Mouse (Mus musculus): ENCODE measurements around the gene Usp34. TPM values are rescaled to one million over a fixed set of nuclear protein-coding genes. Genes with fewer than 3 reads are reported as not detected.
"Not testable (repeated sequence)": the region's sequence is repeated elsewhere in the genome, so short reads cannot be mapped to it uniquely, and the experiment has no call there.

Usp34 gene
- polyA plus RNA-seq, 1 experiment: 51.1 TPM

DNA sequence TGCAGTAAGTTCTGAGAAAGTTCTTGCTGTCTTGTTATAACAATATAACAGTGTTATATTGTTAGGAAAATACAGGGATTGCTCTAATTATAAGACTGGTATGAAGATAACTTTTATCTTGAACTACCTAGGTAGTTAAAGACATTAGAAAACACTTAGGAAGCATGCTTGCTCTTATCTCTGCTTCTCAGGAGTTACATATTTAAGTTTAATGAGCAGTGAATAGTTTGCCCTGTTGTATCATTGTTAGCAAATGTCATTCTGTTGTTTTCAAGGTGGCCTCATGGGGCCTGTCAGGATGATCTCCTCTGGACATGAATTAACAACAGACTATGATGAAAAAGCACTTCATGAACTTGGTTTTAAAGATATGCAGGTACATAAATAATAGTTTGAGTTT, 85.9 kb downstream of the Usp34 start:
- Histone ChIP-seq H3K4me3 (replicated peaks; ENCODE audit: insufficient read depth, low read depth, low read length) (no peak overlapping the region), H3K27ac (ENCODE audit: insufficient read depth, low read length) (no peak overlapping the region), H3K27me3 (ENCODE audit: control insufficient read depth, insufficient read depth, low read length) (no peaks in the 10 kb centered on the region), H3K4me1 (ENCODE audit: control insufficient read depth, insufficient read depth, low read length) (no peaks in the 10 kb centered on the region)
- no peak for TF ChIP-seq CTCF (IDR thresholded peaks at IDR 0.05; ENCODE audit: borderline replicate concordance, insufficient read depth, low read depth, low read length)
- TF ChIP-seq POLR2A (IDR thresholded peaks at IDR 0.05; ENCODE audit: borderline replicate concordance, insufficient read depth, low read length): no peak
- no peak for DNase-seq

DNA sequence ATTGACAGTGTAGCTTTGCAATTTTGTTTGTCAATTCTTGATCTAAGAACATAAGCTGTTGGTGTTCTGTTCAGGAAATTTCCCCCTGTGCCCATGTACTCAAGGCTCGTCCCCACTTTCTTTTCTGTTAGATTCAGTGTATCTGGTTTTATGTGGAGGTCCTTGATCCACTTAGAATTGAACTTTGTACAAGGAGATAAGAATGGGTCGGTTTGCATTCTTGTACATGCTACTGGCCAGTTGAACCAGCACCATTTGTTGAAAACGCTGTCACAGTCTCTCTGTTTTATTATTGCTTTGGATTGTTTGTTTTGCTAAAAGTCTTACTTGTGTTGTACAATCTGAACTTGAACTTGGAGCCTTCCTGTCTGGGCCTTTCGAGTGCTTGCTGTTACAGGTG, 89.9 kb downstream of the Usp34 start:
- WGBS: 93% methylated on average over 4 of the region's 4 CpGs
- DNase-seq: no peak
- Histone ChIP-seq H3K4me1 (ENCODE audit: control insufficient read depth, insufficient read depth, low read length) (no peaks in the 10 kb centered on the region), H3K27me3 (ENCODE audit: control insufficient read depth, insufficient read depth, low read length) (no peaks in the 10 kb centered on the region), H3K4me3 (replicated peaks; ENCODE audit: insufficient read depth, low read depth, low read length) (no peak overlapping the region), H3K27ac (ENCODE audit: insufficient read depth, low read length) (no peak overlapping the region)
- TF ChIP-seq POLR2A (IDR thresholded peaks at IDR 0.05; ENCODE audit: borderline replicate concordance, insufficient read depth, low read length) (no peak), CTCF (IDR thresholded peaks at IDR 0.05; ENCODE audit: borderline replicate concordance, insufficient read depth, low read depth, low read length) (no peak)

DNA sequence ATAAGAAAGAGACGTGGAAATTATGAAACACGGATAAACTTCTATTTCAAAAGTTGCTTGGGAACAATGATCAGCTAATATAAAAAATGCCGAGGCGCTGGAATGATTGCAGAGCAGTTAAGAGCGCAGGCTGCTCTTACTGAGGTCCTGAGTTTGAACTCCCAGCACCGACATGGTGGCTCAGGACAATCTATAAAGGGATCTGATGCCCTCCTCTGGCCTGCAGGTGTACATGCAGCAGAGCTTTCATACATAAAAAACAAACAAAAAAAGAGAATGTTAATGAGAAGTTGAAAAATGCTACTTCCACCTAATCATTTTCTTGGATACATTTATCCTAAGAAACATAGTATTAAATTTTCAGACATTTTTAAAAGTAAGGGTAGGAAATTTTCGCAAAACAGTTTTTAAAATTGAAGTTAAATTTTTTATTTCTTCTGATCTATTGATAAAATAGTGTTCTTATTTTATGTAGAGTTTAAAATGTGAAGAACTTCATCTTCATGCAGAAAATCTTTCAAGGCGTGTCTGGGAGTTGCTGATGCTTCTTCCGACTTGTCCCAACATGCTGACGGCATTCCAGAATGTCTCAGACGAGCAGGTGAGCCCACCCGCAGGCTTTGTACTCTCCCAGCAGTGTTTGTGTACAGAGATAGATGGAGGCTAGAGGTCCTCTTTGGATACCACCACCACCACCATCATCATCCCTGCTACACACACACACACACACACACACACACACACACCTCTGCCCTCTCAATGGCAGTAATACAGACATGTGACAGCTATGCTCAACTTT, 94.5 kb downstream of the Usp34 start:
- no peak overlapping the region for H3K27ac ChIP-seq (ENCODE audit: insufficient read depth, low read length)
- TF ChIP-seq CTCF (IDR thresholded peaks at IDR 0.05; ENCODE audit: borderline replicate concordance, insufficient read depth, low read depth, low read length) (no peak; the same call in 1 of the 2 replicates), POLR2A (IDR thresholded peaks at IDR 0.05; ENCODE audit: borderline replicate concordance, insufficient read depth, low read length) (no peak)
- 88% methylated on average over 12 of the region's 12 CpGs for WGBS
- no peaks in the 10 kb centered on the region for H3K27me3 ChIP-seq (ENCODE audit: control insufficient read depth, insufficient read depth, low read length)
- no peak for DNase-seq
- no peaks in the 10 kb centered on the region for H3K4me1 ChIP-seq (ENCODE audit: control insufficient read depth, insufficient read depth, low read length)
- H3K4me3 ChIP-seq (replicated peaks; ENCODE audit: insufficient read depth, low read depth, low read length): no peak overlapping the region

DNA sequence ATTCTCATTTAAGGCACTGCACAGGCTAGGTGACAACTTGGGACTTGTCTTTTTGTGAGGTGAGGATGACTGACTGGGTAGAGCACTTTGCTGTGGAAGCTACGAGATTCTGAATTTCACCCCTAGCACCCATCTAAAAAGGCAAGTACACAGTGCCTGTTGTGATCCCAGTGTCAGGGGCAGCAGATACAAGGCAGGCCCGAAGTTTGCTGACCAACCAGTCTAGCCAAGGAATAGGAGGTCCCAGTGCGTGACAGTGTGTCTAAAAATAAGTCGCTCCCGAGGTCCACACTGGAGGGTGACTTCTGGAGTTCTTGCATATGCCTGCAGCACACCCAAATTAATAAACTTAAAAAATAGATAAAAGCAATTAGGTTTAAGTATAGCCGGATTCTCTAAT, 121.6 kb downstream of the Usp34 start:
- H3K27me3 ChIP-seq (ENCODE audit: control insufficient read depth, insufficient read depth, low read length): no peaks in the 10 kb centered on the region
- H3K4me3 ChIP-seq (replicated peaks; ENCODE audit: insufficient read depth, low read depth, low read length): no peak overlapping the region
- TF ChIP-seq POLR2A (IDR thresholded peaks at IDR 0.05; ENCODE audit: borderline replicate concordance, insufficient read depth, low read length) (no peak), CTCF (IDR thresholded peaks at IDR 0.05; ENCODE audit: borderline replicate concordance, insufficient read depth, low read depth, low read length) (no peak)
- no peak for DNase-seq
- whole genome bisulfite sequencing: 92% methylated on average over 6 of the region's 6 CpGs
- no peak overlapping the region for H3K27ac ChIP-seq (ENCODE audit: insufficient read depth, low read length)
- H3K4me1 ChIP-seq (ENCODE audit: control insufficient read depth, insufficient read depth, low read length): no peaks in the 10 kb centered on the region

DNA sequence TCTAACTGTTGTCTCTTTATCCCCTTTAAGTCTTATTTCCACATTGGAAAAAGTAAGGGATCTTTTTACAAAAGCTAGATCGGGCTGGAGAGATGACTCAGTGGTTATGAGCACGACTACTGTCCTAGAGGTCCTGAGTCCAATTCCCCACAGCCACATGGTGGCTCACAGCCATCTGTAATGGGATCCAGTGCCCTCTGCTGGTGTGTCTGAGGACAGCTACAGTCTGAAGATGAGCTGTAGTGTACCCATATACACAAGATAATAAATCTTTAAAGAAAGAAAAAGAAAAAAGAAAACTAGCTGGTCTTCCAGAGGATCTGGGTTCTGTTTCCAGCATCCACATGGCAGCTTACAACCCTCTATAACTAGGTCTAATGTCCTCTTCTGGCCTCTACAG, 123.3 kb downstream of the Usp34 start:
- no peak for DNase-seq
- 90% methylated on average over 2 of the region's 2 CpGs for WGBS
- Histone ChIP-seq H3K4me3 (replicated peaks; ENCODE audit: insufficient read depth, low read depth, low read length) (no peak overlapping the region), H3K27me3 (ENCODE audit: control insufficient read depth, insufficient read depth, low read length) (no peaks in the 10 kb centered on the region), H3K4me1 (ENCODE audit: control insufficient read depth, insufficient read depth, low read length) (no peaks in the 10 kb centered on the region), H3K27ac (ENCODE audit: insufficient read depth, low read length) (no peak overlapping the region)
- TF ChIP-seq POLR2A (IDR thresholded peaks at IDR 0.05; ENCODE audit: borderline replicate concordance, insufficient read depth, low read length): no peak
- TF ChIP-seq CTCF (IDR thresholded peaks at IDR 0.05; ENCODE audit: borderline replicate concordance, insufficient read depth, low read depth, low read length): no peak

- DNase-seq: no peak
- H3K4me1 ChIP-seq (ENCODE audit: control insufficient read depth, insufficient read depth, low read length): no peaks in the 10 kb centered on the region
- 67% methylated on average over 2 of the region's 2 CpGs for WGBS
- no peak for TF ChIP-seq POLR2A (IDR thresholded peaks at IDR 0.05; ENCODE audit: borderline replicate concordance, insufficient read depth, low read length)
- no peak for TF ChIP-seq CTCF (IDR thresholded peaks at IDR 0.05; ENCODE audit: borderline replicate concordance, insufficient read depth, low read depth, low read length)
- no peak overlapping the region for H3K4me3 ChIP-seq (replicated peaks; ENCODE audit: insufficient read depth, low read depth, low read length)
- H3K27me3 ChIP-seq (ENCODE audit: control insufficient read depth, insufficient read depth, low read length): no peaks in the 10 kb centered on the region
- no peak overlapping the region for H3K27ac ChIP-seq (ENCODE audit: insufficient read depth, low read length)
These were observed 129.4 kb downstream of the Usp34 start for GRCm38 (mm10) chr11:23436076-23436475.

DNA sequence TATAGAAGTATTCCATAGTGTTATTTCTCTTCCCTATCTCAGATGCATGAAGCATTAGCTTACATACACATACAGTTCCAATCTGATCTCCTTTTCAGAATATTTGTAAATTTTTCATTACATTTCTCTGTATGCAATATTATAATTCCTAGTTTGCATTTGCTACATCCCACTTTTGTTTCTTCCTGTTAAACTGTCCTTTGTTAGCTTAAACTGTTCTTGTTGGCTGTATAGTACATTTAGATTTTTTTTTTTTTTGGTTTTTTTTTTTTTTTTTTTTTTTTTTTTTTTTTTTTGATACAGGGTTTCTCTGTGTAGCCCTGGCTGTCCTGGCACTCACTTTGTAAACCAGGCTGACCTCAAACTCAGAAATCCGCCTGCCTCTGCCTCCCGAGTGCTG, 159.2 kb downstream of the Usp34 start:
- not testable (repeated sequence) for DNase-seq; H3K27ac ChIP-seq (ENCODE audit: insufficient read depth, low read length); H3K4me3 ChIP-seq (replicated peaks; ENCODE audit: insufficient read depth, low read depth, low read length); H3K27me3 ChIP-seq (ENCODE audit: control insufficient read depth, insufficient read depth, low read length); H3K4me1 ChIP-seq (ENCODE audit: control insufficient read depth, insufficient read depth, low read length)
- 100% methylated on average over 2 of the region's 2 CpGs for WGBS

DNA sequence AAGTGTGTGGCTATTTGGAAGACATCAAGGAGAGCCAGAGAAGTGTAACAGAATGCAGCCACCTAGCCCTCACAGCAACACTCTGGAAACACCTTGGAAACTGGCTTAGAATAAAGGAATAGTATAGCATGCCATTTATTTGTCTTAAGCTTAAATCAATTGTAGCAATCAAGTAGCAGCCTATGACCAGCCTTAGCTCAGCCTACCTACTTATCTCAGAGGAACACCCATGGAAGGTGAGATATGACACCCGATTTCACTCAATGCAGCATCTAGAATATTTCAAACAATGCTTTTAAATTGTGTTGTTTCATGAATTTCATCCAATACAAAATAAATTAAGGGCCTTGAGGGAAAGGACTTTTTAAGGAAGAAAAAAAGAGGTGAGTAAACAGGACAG, 183.3 kb downstream of the Usp34 start:
- H3K4me1 ChIP-seq (ENCODE audit: control insufficient read depth, insufficient read depth, low read length): no peaks in the 10 kb centered on the region
- no peak for DNase-seq
- H3K4me3 ChIP-seq (replicated peaks; ENCODE audit: insufficient read depth, low read depth, low read length): no peak overlapping the region
- H3K27ac ChIP-seq (ENCODE audit: insufficient read depth, low read length): no peak overlapping the region
- no peak for TF ChIP-seq CTCF (IDR thresholded peaks at IDR 0.05; ENCODE audit: borderline replicate concordance, insufficient read depth, low read depth, low read length)
- no peak for TF ChIP-seq POLR2A (IDR thresholded peaks at IDR 0.05; ENCODE audit: borderline replicate concordance, insufficient read depth, low read length)
- H3K27me3 ChIP-seq (ENCODE audit: control insufficient read depth, insufficient read depth, low read length): no peaks in the 10 kb centered on the region
- WGBS: 96% methylated on average over 1 of the region's 1 CpGs

Data from cerebellum, adult 2 months (tissue).